Mouse (Mus musculus): ENCODE measurements around the gene Gm13696.
"Not testable (repeated sequence)": the region's sequence is repeated elsewhere in the genome, so short reads cannot be mapped to it uniquely, and the experiment has no call there.

Gm13696 gene

DNA sequence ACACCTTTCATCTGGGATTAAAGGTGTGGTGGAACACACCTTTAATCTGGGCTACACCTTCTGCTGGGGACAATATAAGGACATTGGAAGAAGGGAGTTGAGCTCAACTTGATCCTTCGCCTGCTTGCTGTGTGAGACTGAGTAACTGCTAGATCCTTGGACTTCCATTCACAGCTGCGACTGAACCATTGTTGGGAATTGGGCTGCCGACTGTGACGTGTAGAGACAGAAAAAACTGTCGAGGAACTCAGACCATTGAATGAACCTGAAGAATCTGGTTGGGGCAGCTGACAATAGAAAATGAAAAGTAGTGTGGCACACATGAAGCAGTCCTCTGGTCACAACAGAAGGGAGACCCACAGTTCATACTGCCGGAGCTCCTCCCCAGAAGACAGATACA is at the start of gene Gm13696:
Gene Gm13696 (plus strand): TSS at position 301 of the 400 bp plus-strand sequence.
- not testable (repeated sequence) for DNase-seq

DNA sequence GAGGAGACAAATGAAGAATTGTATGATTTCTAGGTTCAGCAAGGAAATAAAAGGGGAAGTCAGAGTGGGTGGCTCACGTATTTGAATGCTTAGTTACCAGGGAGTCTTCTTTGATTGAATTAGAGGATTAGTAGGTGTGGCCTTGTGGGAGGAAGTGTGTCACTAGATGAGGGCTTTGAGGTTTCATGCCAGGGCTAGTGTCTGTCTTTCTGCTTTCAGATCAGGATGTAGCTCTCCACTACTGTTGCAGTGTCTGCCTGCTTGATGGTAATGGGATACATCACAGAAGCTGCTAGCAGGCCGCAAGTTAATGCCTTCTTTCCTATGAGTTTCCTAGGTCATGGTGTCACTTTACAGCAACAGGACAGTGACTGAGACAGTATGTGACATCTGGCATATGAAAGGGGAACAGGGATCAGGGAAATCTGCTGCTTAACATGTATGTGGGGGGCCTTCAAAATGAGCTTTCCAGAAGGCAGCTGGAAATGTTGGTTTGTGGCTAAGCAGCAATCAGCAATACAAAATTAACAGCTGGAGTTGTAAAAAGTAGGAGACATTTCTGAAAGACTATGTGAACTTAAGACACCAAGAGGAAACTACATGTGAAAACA is 43.3 kb upstream of the Gm13696 start:
- peak; percentile 65 to 76 for DNase-seq

DNA sequence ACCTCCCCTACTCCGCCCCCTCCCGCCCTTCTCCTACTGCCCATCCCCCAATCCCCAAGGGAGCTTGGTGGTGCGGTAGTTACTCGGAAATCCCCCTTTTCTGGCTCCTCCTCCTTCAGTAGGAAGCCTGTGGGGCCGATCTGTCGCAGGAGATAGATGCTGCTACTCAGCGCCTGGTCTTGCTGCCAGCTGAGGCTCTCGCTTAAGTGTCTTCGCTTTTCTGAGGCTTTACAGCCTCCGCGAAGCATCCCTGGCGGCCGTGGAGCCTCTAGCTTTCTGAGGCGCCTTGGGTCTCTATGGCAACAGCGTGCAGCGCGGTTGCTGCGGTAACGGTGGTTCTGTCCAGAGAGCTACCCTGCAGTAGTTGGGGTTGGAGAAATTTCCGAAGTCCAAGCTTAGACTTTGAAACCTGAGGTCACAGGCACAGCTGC is 32.0 kb upstream of the Gm13696 start, which contains the start of gene Zswim2:
Gene Zswim2 (minus strand): TSS at position 298 of the 431 bp plus-strand sequence.
- DNase-seq, result peak; percentile 67 to 69

DNA sequence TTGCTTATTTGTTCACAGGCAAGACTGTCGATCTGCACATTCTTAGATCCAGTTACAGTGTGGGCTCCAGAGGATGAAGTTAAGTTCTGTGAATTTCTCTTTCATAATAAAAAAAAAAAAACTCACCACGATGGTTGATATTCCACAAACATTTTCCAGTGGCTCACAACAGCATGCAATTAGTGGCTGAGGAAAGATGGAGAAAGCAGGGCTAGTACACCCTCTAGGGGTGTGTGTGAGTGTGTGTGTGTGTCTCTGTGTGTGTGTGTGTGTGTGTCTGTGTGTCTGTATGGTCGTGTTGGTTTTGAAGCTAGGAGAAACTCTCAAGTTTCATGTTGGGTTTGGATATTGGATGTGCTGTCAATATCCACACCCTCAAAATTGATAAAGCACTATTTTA is 31.5 kb upstream of the Gm13696 start:
- DNase-seq, result peak in 1 of 2 experiments; percentile 3

DNA sequence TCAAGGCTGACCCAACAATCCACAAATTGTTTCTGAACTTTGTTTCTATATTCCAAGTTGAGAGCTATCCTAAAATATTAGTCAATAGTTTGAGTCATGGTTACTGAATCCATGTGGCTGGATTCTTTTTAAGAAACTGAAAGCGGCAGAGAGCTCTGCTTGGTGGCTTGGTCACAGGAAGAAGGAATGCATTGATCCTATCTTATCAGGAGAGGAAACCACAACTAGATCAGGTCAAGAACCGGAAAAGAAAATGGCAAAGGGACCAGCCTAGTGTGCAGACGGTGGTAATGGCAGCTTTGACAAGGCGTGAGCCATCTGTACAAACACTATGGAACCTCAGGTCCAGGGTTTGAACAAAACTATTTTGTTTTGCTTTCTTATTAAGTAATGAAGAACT is 31.1 kb upstream of the Gm13696 start:
- DNase-seq, result no peak

DNA sequence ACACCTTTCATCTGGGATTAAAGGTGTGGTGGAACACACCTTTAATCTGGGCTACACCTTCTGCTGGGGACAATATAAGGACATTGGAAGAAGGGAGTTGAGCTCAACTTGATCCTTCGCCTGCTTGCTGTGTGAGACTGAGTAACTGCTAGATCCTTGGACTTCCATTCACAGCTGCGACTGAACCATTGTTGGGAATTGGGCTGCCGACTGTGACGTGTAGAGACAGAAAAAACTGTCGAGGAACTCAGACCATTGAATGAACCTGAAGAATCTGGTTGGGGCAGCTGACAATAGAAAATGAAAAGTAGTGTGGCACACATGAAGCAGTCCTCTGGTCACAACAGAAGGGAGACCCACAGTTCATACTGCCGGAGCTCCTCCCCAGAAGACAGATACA is 17.5 kb upstream of the Gm13696 start, which contains the start of gene Gm13698:
Gene Gm13698 (plus strand): TSS at position 301 of the 400 bp plus-strand sequence.
- DNase-seq, result not testable (repeated sequence)

DNA sequence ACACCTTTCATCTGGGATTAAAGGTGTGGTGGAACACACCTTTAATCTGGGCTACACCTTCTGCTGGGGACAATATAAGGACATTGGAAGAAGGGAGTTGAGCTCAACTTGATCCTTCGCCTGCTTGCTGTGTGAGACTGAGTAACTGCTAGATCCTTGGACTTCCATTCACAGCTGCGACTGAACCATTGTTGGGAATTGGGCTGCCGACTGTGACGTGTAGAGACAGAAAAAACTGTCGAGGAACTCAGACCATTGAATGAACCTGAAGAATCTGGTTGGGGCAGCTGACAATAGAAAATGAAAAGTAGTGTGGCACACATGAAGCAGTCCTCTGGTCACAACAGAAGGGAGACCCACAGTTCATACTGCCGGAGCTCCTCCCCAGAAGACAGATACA is 11.7 kb upstream of the Gm13696 start, which contains the start of gene Gm13693:
Gene Gm13693 (plus strand): TSS at position 301 of the 400 bp plus-strand sequence.
- DNase-seq, result not testable (repeated sequence)

DNA sequence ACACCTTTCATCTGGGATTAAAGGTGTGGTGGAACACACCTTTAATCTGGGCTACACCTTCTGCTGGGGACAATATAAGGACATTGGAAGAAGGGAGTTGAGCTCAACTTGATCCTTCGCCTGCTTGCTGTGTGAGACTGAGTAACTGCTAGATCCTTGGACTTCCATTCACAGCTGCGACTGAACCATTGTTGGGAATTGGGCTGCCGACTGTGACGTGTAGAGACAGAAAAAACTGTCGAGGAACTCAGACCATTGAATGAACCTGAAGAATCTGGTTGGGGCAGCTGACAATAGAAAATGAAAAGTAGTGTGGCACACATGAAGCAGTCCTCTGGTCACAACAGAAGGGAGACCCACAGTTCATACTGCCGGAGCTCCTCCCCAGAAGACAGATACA is 5.9 kb upstream of the Gm13696 start, which contains the start of gene Gm13695:
Gene Gm13695 (plus strand): TSS at position 301 of the 400 bp plus-strand sequence.
- DNase-seq, result not testable (repeated sequence)

DNA sequence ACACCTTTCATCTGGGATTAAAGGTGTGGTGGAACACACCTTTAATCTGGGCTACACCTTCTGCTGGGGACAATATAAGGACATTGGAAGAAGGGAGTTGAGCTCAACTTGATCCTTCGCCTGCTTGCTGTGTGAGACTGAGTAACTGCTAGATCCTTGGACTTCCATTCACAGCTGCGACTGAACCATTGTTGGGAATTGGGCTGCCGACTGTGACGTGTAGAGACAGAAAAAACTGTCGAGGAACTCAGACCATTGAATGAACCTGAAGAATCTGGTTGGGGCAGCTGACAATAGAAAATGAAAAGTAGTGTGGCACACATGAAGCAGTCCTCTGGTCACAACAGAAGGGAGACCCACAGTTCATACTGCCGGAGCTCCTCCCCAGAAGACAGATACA is 5.7 kb downstream of the Gm13696 start, which contains the start of gene Gm13694:
Gene Gm13694 (plus strand): TSS at position 301 of the 400 bp plus-strand sequence.
- not testable (repeated sequence) for DNase-seq

DNA sequence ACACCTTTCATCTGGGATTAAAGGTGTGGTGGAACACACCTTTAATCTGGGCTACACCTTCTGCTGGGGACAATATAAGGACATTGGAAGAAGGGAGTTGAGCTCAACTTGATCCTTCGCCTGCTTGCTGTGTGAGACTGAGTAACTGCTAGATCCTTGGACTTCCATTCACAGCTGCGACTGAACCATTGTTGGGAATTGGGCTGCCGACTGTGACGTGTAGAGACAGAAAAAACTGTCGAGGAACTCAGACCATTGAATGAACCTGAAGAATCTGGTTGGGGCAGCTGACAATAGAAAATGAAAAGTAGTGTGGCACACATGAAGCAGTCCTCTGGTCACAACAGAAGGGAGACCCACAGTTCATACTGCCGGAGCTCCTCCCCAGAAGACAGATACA is 11.5 kb downstream of the Gm13696 start, which contains the start of gene Gm13697:
Gene Gm13697 (plus strand): TSS at position 301 of the 400 bp plus-strand sequence.
- DNase-seq, result not testable (repeated sequence)

DNA sequence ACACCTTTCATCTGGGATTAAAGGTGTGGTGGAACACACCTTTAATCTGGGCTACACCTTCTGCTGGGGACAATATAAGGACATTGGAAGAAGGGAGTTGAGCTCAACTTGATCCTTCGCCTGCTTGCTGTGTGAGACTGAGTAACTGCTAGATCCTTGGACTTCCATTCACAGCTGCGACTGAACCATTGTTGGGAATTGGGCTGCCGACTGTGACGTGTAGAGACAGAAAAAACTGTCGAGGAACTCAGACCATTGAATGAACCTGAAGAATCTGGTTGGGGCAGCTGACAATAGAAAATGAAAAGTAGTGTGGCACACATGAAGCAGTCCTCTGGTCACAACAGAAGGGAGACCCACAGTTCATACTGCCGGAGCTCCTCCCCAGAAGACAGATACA is 17.3 kb downstream of the Gm13696 start, which contains the start of gene Gm13691:
Gene Gm13691 (plus strand): TSS at position 301 of the 400 bp plus-strand sequence.
- not testable (repeated sequence) for DNase-seq

DNA sequence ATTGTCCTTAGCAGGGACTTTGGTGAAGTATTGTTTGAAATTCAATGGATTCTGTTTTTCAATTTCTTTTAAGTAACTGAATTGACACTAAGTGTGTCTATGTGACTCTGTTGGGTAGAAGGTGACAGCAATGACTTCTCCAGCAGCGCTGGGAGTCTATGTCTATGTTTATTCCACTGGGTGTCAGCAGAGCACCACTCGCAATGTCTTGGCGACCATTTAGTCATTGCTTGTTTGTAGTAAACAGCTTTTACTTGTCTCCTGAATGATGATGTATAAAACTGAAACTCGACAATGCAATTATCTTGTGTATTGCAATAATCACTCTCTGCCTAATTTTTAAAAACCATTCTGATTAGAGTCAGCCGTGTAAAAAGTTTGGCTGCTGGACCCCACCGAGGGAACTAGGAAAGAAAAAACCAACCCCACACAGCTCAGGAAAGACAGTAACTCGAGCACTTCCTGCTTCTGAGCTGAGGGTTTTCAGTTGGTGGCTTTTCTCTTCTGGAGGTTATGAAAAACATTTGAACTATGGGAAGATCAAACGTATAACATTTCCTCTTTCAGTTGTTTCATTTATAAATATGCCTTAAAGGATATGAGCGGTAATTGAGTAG is 20.8 kb downstream of the Gm13696 start:
- peak; percentile 40 to 44 for DNase-seq

DNA sequence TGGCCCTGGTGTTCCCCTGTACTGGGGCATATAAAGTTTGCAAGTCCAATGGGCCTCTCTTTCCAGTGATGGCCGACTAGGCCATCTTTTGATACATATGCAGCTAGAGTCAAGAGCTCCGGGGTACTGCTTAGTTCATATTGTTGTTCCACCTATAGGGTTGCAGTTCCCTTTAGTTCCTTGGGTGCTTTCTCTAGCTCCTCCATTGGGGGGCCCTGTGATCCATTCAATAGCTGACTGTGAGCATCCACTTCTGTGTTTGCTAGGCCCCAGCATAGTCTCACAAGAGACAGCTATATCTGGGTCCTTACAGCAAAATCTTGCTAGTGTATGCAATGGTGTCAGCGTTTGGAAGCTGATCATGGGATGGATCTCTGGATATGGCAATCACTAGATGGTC is 21.6 kb downstream of the Gm13696 start:
- DNase-seq, result peak; percentile 10 to 27

DNA sequence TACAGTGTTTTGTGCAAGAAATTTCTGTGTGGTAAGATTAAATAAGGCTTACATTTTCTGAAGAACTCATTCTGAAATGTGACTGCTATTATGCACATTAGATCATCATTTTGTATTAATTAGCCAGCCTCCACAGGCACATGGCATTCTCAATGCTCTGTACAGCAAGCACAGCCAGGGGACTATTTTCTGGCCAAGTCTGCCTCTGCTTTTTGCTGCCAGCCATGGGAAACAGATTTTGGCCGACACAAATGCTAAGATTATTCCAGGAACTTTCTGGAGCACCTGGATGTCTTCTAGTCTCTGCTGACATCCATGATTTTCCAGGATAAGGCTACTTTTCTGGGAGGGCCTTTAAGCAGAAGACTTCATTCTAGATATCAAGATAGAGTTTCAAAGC is 36.0 kb downstream of the Gm13696 start:
- DNase-seq, result no peak

DNA sequence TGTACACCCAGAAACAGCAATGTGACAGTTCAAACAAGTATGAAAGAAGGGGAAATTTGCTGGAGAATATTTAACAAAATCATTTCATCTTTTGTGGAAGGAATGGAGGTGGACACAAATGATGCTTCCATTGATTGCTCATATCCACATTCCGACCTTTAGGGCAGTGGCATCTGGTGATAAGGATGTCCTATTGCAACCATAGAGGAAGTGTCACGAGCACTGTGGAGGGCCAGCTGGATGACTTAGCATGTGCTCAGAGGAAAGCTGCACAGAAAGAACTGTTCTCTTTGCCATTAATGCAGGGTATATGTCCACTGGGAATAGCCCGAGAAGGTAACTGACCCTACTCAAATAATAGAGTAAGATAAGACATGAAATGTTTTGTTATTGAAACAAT is 36.9 kb downstream of the Gm13696 start:
- DNase-seq, result no peak

DNA sequence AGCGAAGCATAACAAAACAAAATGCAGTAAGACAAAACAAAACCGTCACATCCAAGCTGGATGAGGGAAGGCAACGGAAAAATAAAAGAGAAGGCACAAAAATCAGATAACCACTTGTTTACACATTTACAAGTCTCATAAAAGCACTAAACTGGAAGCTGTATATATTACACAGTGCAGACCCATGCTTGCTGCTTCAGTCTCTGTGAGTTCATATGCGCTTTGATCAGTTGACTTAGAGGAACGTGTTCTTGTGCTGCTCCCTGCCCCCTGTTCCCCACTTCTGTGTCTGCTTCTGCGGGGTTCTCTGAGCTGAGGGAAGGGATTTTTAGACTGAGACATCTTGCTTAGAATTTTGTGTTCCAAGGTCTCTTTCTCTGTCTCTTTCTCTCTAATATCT is 41.6 kb downstream of the Gm13696 start:
- no peak for DNase-seq

DNA sequence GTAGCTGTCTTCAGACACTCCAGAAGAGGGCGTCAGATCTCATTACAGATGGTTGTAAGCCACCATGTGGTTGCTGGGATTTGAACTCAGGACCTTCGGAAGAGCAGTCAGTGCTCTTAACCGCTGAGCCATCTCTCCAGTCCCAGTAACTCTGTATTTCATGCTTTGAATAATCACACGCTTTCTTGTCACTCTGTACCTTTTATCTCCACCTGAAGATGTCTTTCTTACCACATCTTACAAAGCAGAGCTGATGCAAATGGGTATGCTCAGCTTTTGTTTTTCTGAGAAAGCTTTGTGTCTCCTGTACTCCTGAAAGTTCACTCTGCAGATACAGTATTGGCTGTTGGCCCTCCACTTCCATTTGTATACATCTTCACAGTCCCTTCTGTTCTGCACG is 43.4 kb downstream of the Gm13696 start:
- not testable (repeated sequence) for DNase-seq

DNA sequence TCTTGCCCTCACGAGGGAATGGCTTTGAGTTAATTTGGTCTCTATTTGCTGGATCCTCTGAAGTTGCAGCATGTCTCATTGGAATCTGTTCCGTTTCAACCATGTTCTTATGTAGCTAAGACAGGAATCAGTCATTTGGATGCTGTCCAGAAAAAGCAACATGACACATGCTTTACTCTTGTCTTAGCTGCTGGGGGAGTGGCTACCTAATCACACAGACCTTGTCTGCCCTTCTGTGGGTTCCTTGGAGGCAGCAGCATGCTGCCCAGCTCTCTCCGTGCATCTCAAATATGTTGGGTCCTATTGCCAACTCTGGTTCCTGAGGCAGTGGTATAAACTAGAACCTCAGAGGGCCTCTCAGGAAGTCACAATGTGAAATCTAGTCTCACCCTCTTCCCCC is 45.4 kb downstream of the Gm13696 start:
- DNase-seq, result no peak

DNA sequence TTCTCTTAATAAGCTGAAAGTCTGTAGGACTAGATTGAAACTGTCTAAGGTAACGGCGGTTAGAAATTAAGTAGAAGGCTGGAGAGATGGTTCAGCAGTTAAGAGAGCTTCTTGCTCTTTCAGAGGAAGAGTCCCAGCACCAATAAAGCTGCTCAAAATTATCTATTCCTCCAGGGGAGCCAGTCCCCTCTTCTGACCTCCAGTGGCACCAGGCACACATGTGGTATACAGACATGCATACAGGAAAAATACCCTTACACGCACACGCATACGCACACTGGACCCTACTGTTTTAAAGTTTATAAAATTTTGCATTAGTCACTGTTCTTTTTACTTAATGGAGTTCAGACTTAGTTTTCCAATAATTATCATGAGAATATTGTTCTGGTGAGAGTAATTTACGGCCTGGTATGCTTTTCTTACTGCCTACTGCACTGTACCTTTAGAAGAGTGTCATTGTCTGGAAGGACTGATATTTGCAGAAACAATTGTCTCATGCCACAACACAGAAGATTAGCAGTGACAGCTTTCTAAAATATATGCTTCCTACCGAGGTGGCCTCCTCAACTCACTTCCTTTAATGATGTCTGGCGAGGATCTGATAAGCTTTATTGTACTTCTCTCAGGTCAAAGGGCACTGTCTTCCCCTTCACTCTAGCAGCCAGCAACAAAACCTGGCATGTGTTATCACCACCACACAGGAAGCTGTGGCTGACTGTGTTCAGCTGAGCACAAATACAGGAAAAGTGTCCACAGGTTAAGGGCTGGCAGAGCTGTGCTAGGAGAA is 46.8 kb downstream of the Gm13696 start:
- DNase-seq, result no peak

DNA sequence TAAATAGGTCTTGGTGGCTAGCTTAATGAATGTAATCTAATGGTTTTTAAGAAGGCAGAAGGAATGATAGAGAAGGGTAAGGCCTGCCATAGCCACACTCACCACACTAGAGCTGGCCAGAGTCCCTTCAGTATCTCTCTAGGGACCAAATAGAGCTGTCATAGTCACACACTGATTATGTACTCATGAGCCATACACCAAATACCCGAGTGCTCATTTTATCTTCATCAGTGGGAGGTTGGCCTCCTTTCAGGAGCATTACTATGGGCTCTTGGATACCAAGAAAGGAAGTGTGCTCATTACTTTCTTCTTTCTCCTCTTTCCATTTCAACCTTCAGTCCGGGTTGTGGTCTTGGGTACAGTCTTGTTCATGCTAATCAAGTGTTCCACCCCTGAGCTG is 49.0 kb downstream of the Gm13696 start:
- no peak for DNase-seq

DNA sequence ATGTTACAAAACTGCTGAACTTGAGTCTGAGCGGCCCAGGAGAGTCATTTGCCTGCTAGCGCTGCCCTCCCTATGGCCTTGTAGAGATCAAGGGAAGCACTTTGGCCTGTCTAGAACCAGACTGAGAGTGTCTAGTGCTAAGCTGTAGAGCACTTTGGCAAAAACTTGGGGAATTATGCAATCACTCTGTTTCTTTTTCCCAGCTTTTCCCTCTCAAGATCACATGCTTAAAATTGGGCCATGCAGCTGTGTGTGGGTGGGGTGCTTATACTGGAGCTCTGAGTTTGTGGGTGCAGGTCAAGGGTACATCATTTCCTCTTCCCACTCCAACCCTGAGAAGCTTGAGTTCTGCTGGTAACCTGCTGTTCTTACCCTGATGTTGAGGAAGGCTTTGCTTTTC is 50.0 kb downstream of the Gm13696 start:
- DNase-seq, result no peak

DNA sequence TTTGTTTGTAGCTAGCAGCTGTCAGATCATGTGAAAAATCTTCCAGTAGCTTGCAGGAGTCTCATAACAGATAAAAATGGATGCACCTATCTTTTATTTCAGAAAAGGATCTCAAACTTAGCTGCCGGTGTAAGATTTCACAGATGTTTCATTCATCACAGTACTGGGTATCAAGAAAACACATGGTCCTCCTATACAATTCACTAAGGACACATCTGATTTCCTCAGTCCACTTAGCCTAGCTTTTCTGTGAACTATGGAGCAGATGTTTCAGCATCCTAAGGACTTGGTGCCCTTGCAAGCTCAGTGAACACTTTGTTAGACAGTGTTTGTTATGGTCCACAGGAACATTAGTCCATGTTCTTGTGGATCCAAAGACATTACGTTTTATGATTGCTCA is 50.4 kb downstream of the Gm13696 start:
- DNase-seq, result no peak

Data from B cell, adult 2 months (primary cell).